Mouse (Mus musculus) embryonic facial prominence, embryonic 10.5 days (tissue): ENCODE results near the gene Zfp865. TPM values are rescaled to one million over a fixed set of nuclear protein-coding genes. Genes with fewer than 3 reads are reported as not detected.
"Not testable (repeated sequence)": the region's sequence is repeated elsewhere in the genome, so short reads cannot be mapped to it uniquely, and the experiment has no call there.

Experiments used
- DNase-seq: peaks from one replicate; pipeline ENCODE4 v3.0.0-alpha.2; 2017; ENCODE audit warnings: low spot score
- H3K27ac ChIP-seq: fragments of 300-500 bp; sonication (generic); replicated peaks from 2 replicates; pipeline ENCODE4 v1.5.1; 2016; ENCODE audit warnings: mild to moderate bottlenecking
- H3K27me3 ChIP-seq: fragments of 300-500 bp; sonication (generic); replicated peaks from 2 replicates; pipeline ENCODE4 v1.6.1; 2016; ENCODE audit warnings: low read depth, mild to moderate bottlenecking; ENCODE audit not compliant: poor library complexity, severe bottlenecking
- H3K36me3 ChIP-seq: fragments of 300-500 bp; sonication (generic); replicated peaks from 2 replicates; pipeline ENCODE4 v1.6.1; 2016; ENCODE audit warnings: mild to moderate bottlenecking, moderate library complexity
- H3K4me1 ChIP-seq: fragments of 300-500 bp; sonication (generic); 2 replicates; pipeline ENCODE4 v1.6.1; 2016
- H3K4me3 ChIP-seq: fragments of 300-500 bp; sonication (generic); 2 replicates; pipeline ENCODE4 v1.5.1; 2016; ENCODE audit warnings: mild to moderate bottlenecking, moderate library complexity
- H3K9me3 ChIP-seq: fragments of 300-500 bp; sonication (generic); 2 replicates; pipeline ENCODE4 v1.6.1; 2016; ENCODE audit warnings: mild to moderate bottlenecking
- WGBS: fragments of 180-500 bp; shearing (Covaris S2); methylation state at CpG from one replicate; pipeline ENCODE4 v1.1.7; 2016; 5-methylcytosine and 5-hydroxymethylcytosine counted together
- polyA plus RNA-seq: library from polyadenylated mRNA; unstranded; fragments of >200 nt; fragmentation: Nextera tagmentation; extraction: Ambion mirVana; gene quantifications from 2 replicates; pipeline ENCODE4 v1.2.1, GENCODE M21; 2016

Zfp865 gene
- polyA plus RNA-seq, 1 experiment from 2014 or later, result 6.1 TPM

GRCm38 (mm10) chr7:5017352-5017751 lies 2.8 kb upstream of the Zfp865 start:
- peaks cover 32% of the 10 kb centered on the region for H3K4me1 ChIP-seq
- peaks cover 32% of the 10 kb centered on the region for H3K36me3 ChIP-seq
- no peaks in the 10 kb centered on the region for H3K27me3 ChIP-seq
- H3K4me3 ChIP-seq, result no peak overlapping the region
- peaks cover 7% of the 10 kb centered on the region; the same call in 1 of the 2 replicates for H3K9me3 ChIP-seq
- no peak overlapping the region for H3K27ac ChIP-seq
- 92% methylated on average over 16 of the region's 16 CpGs for WGBS
- no peak for DNase-seq

GRCm38 (mm10) chr7:5017931-5018330 lies 2.2 kb upstream of the Zfp865 start:
- H3K27me3 ChIP-seq, result no peaks in the 10 kb centered on the region
- H3K27ac ChIP-seq, result no peak overlapping the region
- DNase-seq, result no peak
- 95% methylated on average over 21 of the region's 21 CpGs for WGBS
- H3K4me3 ChIP-seq, result no peak overlapping the region; the same call in 1 of the 2 replicates
- peaks cover 7% of the 10 kb centered on the region; the same call in 1 of the 2 replicates for H3K9me3 ChIP-seq
- peaks cover 33% of the 10 kb centered on the region for H3K4me1 ChIP-seq
- peaks cover 32% of the 10 kb centered on the region for H3K36me3 ChIP-seq

GRCm38 (mm10) chr7:5019576-5019975 lies 600 bp upstream of the Zfp865 start:
- H3K4me1 ChIP-seq, result peaks cover 27% of the 10 kb centered on the region
- H3K4me3 ChIP-seq, result peak overlapping the region; percentile 93
- 29% methylated on average over 8 of the region's 8 CpGs for WGBS
- H3K9me3 ChIP-seq, DNase-seq, H3K27me3 ChIP-seq: not testable (repeated sequence)
- peak overlapping the region; percentile 98 for H3K27ac ChIP-seq
- peaks cover 46% of the 10 kb centered on the region for H3K36me3 ChIP-seq

- H3K36me3 ChIP-seq, result peaks cover 57% of the 10 kb centered on the region
- H3K9me3 ChIP-seq, result peaks cover 8% of the 10 kb centered on the region; the same call in 1 of the 2 replicates
- peak overlapping the region; percentile 98 for H3K27ac ChIP-seq
- 0% methylated on average over 15 of the region's 15 CpGs for WGBS
- no peak for DNase-seq
- peak overlapping the region; percentile 93 for H3K4me3 ChIP-seq
- H3K27me3 ChIP-seq, result no peaks in the 10 kb centered on the region
- H3K4me1 ChIP-seq, result peaks cover 27% of the 10 kb centered on the region
These were observed 509 bp downstream of the Zfp865 start for GRCm38 (mm10) chr7:5020685-5021084.

GRCm38 (mm10) chr7:5021197-5021596 lies 1.0 kb downstream of the Zfp865 start:
- H3K27me3 ChIP-seq, result no peaks in the 10 kb centered on the region

GRCm38 (mm10) chr7:5029543-5029942 lies 9.4 kb downstream of the Zfp865 start:
- peak overlapping the region; percentile 27 for H3K4me3 ChIP-seq
- H3K4me1 ChIP-seq, result no peaks in the 10 kb centered on the region
- H3K27me3 ChIP-seq, result no peaks in the 10 kb centered on the region; the same call in 1 of the 2 replicates
- peaks cover 53% of the 10 kb centered on the region for H3K9me3 ChIP-seq
- H3K36me3 ChIP-seq, result peaks cover 100% of the 10 kb centered on the region
- 95% methylated on average over 22 of the region's 22 CpGs for WGBS
- DNase-seq, result no peak
- no peak overlapping the region for H3K27ac ChIP-seq

More at GRCm38 (mm10) chr7:5021197-5021596, 1.0 kb downstream of the Zfp865 start:
- Histone ChIP-seq H3K4me3 (peak overlapping the region; percentile 93), H3K4me1 (peaks cover 24% of the 10 kb centered on the region), H3K36me3 (peaks cover 62% of the 10 kb centered on the region), H3K9me3 (peaks cover 8% of the 10 kb centered on the region; the same call in 1 of the 2 replicates), H3K27ac (peak overlapping the region; percentile 98)
- 52% methylated on average over 5 of the region's 5 CpGs for WGBS
- no peak for DNase-seq

GRCm38 (mm10) chr7:5029946-5030345 lies 9.8 kb downstream of the Zfp865 start:
- WGBS, result 93% methylated on average over 21 of the region's 21 CpGs
- Histone ChIP-seq H3K27me3 (no peaks in the 10 kb centered on the region; the same call in 1 of the 2 replicates), H3K27ac (no peak overlapping the region), H3K4me3 (peak overlapping the region; percentile 27), H3K4me1 (no peaks in the 10 kb centered on the region), H3K36me3 (peaks cover 100% of the 10 kb centered on the region), H3K9me3 (peaks cover 55% of the 10 kb centered on the region)
- no peak for DNase-seq

- DNase-seq, result no peak
- peaks cover 58% of the 10 kb centered on the region for H3K9me3 ChIP-seq
- no peak overlapping the region for H3K27ac ChIP-seq
- H3K36me3 ChIP-seq, result peaks cover 100% of the 10 kb centered on the region
- no peaks in the 10 kb centered on the region; the same call in 1 of the 2 replicates for H3K27me3 ChIP-seq
- WGBS, result 83% methylated on average over 63 of the region's 63 CpGs
- H3K4me3 ChIP-seq, result peak overlapping the region; percentile 27
- no peaks in the 10 kb centered on the region for H3K4me1 ChIP-seq
These were observed 10.5 kb downstream of the Zfp865 start for GRCm38 (mm10) chr7:5030554-5031275.

GRCm38 (mm10) chr7:5031496-5031895 lies 11.3 kb downstream of the Zfp865 start:
- no peaks in the 10 kb centered on the region; the same call in 1 of the 2 replicates for H3K27me3 ChIP-seq
- no peak overlapping the region for H3K27ac ChIP-seq
- peaks cover 100% of the 10 kb centered on the region for H3K36me3 ChIP-seq
- peaks cover 61% of the 10 kb centered on the region for H3K9me3 ChIP-seq
- 76% methylated on average over 46 of the region's 46 CpGs for WGBS
- peak overlapping the region; percentile 27; the same call in 1 of the 2 replicates for H3K4me3 ChIP-seq
- H3K4me1 ChIP-seq, result no peaks in the 10 kb centered on the region
- DNase-seq, result no peak

- 85% methylated on average over 3 of the region's 3 CpGs for WGBS
- no peak for DNase-seq
- Histone ChIP-seq H3K36me3 (peaks cover 77% of the 10 kb centered on the region), H3K9me3 (peaks cover 57% of the 10 kb centered on the region), H3K27ac (no peak within 1 kb of the TSS), H3K4me1 (no peaks in the 10 kb centered on the region), H3K27me3 (no peaks in the 10 kb centered on the region; the same call in 1 of the 2 replicates), H3K4me3 (no peak within 1 kb of the TSS)
These were observed 13.6 kb downstream of the Zfp865 start, which contains the start of gene 4632433K11Rik for GRCm38 (mm10) chr7:5033818-5034217. Gene 4632433K11Rik (plus strand): TSS chr7:5034118.

GRCm38 (mm10) chr7:5035628-5036027 lies 15.5 kb downstream of the Zfp865 start:
- WGBS, result 95% methylated on average over 17 of the region's 17 CpGs
- H3K4me3 ChIP-seq, result 0 out of 2 replicates have a peak overlapping the region, but pooled peaks have one; percentile 8
- DNase-seq, result no peak
- peaks cover 59% of the 10 kb centered on the region for H3K36me3 ChIP-seq
- peaks cover 6% of the 10 kb centered on the region; the same call in 1 of the 2 replicates for H3K4me1 ChIP-seq
- H3K27ac ChIP-seq, result no peak overlapping the region
- peaks cover 39% of the 10 kb centered on the region for H3K9me3 ChIP-seq
- no peaks in the 10 kb centered on the region for H3K27me3 ChIP-seq

- Histone ChIP-seq H3K27me3 (no peaks in the 10 kb centered on the region), H3K4me3 (0 out of 2 replicates have a peak overlapping the region, but pooled peaks have one; percentile 8), H3K9me3 (peaks cover 34% of the 10 kb centered on the region), H3K4me1 (peaks cover 6% of the 10 kb centered on the region; the same call in 1 of the 2 replicates), H3K36me3 (peaks cover 56% of the 10 kb centered on the region), H3K27ac (no peak overlapping the region)
- no peak for DNase-seq
- 93% methylated on average over 9 of the region's 9 CpGs for WGBS
These were observed 16.0 kb downstream of the Zfp865 start for GRCm38 (mm10) chr7:5036136-5036535.

- peaks cover 25% of the 10 kb centered on the region for H3K9me3 ChIP-seq
- H3K4me3 ChIP-seq, result peak overlapping the region; percentile 82; the same call in 1 of the 2 replicates
- no peak overlapping the region for H3K27ac ChIP-seq
- H3K4me1 ChIP-seq, result peaks cover 6% of the 10 kb centered on the region; the same call in 1 of the 2 replicates
- WGBS, result 91% methylated on average over 7 of the region's 7 CpGs
- peaks cover 52% of the 10 kb centered on the region for H3K36me3 ChIP-seq
- no peaks in the 10 kb centered on the region for H3K27me3 ChIP-seq
- DNase-seq, result no peak
These were observed 16.9 kb downstream of the Zfp865 start for GRCm38 (mm10) chr7:5037026-5037425.
